Mouse (Mus musculus) gastrocnemius, adult 8-10 months (tissue): ENCODE results near the gene Pdgfc. TPM values are rescaled to one million over a fixed set of nuclear protein-coding genes. Genes with fewer than 3 reads are reported as not detected.

Experiments used
- DNase-seq, 2 experiments: peaks; one replicate each; pipeline ENCODE4 v3.0.0; 2022; ENCODE audit warnings: low spot score in 2 of 2
- total RNA-seq, 4 experiments: library from RNA; stranded (reverse); gene quantifications; 2 replicates each; pipeline ENCODE4 v1.2.4; 2022

Gene Pdgfc
- total RNA-seq, 4 experiments from 2014 or later = 1.1 to 2.1 (median 2.0) TPM

GRCm38 (mm10) chr3:81149109-81149521, 112.9 kb downstream of the Pdgfc start:
- no peak for DNase-seq

DNA sequence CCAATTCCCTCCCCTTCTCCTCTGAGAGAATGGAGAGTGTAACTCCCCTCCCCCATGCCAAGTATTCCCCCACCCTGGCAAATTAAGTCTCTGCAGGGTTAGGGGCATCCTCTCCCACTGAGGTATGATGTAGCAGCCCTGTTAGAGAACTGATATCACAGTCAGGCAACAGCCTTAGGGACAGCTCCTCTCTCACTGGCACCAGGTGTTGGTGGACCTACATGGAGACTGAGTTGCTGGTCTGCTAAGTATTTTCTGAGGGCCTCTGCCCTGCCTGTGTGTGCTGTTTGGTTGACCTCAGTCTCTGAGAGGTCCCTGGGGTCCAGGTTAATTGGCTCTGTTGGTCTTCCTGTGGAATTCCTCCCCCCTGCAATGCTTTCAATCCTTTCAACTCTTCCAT, 114.0 kb downstream of the Pdgfc start:
- DNase-seq = no peak

GRCm38 (mm10) chr3:81154420-81154819, 118.2 kb downstream of the Pdgfc start:
- no peak for DNase-seq

GRCm38 (mm10) chr3:81160457-81161165, 124.4 kb downstream of the Pdgfc start:
- DNase-seq = no peak

DNA sequence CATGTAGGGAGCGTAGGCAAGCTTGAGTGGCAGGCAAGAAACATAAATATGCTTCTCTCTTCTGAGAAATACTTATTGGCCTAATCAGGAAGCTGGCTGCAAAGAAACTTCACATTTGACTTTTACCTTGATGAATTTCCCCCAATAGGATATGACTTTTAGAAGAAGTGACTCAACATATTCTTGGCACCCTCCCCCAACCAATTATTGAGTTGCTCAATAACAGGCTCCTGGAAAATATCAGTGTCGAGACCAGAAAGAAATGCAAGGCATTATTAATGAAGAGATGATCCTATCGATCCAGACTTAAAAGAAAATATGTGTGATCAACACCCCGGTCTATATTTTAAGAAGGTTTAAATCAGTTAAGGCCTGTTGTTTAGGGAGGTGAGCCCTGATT, 125.9 kb downstream of the Pdgfc start:
- no peak for DNase-seq

GRCm38 (mm10) chr3:81164091-81164490, 127.9 kb downstream of the Pdgfc start:
- DNase-seq = no peak

DNA sequence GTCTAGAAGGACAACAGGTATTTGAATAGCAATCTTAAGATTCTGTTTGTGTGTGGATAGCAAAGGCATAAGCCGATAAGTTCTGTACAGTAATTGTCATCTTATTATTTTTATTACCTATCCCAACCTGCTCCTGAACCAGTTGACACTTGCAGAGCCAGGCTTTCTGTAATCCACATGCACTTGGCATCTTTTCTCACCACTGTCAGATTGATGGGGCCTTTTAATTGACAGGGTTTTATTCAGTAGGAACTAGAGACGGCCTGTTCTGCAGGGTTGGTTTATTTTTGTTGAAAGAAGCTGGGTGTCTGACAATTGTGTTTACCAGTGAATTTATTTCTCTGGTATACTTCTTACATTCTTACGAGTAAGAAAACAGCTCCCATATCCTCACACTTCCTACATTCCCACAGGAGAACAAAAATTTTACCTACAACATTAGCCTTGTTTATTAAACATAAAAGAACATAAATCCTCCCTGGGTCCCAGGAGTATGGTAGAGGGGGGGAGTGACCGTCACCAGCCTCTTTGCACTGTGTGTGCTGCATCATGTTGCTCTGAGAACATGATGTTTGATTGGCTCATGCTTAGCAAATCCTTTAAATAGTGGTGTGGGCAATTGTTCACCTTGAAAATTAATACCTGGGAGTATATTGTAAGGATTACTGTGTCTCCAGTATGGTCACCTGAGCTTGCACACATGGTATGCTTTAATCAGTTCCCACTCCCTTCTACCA, 134.0 kb downstream of the Pdgfc start:
- no peak for DNase-seq

- DNase-seq = no peak
These were observed 138.6 kb downstream of the Pdgfc start for GRCm38 (mm10) chr3:81174832-81175231.

DNA sequence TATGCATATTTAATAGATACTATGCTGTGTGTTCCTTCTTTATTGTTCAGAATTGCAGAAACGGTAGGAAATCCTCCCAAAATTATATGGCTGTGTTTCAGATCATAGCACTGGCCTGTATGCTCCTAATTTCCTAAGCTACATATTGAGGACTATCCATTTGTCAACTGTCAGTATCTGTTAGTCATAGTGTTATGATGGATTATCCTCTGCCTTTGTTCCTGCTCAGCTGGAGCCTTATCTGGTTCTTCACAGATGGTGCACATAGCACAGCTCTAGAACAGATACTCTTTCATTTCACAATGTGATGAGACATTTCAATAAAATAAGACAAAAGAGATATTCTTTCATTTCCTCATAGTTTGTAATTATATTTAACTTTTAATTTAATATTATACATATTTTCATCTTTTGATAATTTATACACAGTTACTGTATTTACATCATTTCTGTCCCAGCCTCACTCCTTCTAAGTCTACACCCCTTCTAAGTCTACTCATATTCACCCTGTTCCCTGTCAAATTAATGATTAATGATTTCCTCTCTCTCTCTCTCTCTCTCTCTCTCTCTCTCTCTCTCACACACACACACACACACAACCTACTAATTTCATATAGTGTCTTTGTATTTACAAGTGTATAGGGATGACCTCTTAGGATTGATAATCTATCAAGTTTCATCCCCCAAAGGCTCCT, 145.2 kb downstream of the Pdgfc start:
- no peak for DNase-seq

- no peak for DNase-seq
These were observed 160.7 kb downstream of the Pdgfc start for GRCm38 (mm10) chr3:81196937-81197336.

DNA sequence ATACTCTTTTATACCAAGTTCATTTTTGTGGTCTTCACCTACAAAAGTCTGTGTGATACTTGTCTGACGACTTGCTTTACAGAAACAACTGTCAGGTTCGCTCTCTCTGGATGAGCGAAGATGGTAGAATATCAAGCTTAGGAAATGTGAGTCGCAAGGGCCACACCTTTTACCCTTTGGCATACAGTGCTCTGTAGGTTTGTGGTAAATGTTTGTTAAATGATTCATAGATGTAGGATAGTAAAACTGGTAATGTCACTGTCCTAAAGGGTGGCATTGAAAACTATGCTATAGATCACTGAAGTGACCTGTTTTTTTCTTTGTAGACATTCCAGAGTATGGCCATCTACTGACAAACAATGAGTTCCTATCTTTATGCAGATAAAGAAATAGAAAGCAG, 161.4 kb downstream of the Pdgfc start:
- no peak for DNase-seq

GRCm38 (mm10) chr3:81200647-81201046, 164.4 kb downstream of the Pdgfc start:
- DNase-seq = no peak

GRCm38 (mm10) chr3:81205201-81205600, 169.0 kb downstream of the Pdgfc start:
- no peak for DNase-seq

- DNase-seq = no peak
These were observed 172.0 kb downstream of the Pdgfc start for GRCm38 (mm10) chr3:81208246-81208645.

GRCm38 (mm10) chr3:81211147-81211546, 174.9 kb downstream of the Pdgfc start:
- DNase-seq = no peak

DNA sequence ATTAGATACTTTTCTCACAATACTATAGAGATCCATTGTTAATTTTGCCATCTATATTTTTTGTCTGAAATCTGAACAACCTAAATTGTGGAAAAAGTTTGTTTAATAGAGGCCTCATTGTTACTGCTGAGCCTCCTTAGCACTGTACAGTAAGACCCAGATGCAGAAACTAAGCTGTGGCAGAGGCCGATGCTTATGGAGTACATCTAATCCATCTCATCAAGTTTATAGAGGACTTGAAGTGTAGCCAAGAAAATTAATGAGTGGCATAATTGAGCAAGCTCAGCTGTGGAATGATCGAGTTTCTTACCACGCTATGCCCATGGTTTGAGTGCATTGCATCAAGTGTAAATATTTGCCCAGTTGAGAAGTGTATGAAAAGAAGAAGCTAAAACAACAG, 175.4 kb downstream of the Pdgfc start:
- DNase-seq = no peak

DNA sequence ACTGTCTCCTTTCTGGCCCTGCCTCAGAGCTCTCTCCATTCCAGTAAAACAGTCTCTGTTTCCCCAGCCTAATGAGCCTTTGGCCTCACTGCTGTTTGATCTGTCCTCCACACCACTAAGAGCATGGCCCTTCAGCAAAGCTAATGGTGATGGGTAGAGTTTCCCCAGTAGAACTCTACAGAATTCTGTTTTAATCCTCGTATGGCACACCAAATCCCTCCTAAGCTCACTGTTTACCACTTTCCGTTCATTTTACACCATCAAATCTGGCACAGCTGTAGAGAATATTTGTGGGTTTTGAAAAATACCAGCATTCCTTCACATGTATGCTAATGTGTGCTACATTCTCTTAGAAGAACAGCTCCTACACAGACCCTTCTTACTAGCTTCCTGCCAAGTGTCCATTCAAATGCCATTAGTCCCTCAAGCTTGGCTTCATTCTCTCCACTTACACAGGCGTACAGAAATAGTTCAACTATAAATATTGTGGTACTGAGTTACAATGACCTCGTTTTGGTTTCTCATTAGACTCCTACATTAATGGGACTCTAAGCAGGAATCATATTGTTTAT, 179.4 kb downstream of the Pdgfc start:
- no peak for DNase-seq

DNA sequence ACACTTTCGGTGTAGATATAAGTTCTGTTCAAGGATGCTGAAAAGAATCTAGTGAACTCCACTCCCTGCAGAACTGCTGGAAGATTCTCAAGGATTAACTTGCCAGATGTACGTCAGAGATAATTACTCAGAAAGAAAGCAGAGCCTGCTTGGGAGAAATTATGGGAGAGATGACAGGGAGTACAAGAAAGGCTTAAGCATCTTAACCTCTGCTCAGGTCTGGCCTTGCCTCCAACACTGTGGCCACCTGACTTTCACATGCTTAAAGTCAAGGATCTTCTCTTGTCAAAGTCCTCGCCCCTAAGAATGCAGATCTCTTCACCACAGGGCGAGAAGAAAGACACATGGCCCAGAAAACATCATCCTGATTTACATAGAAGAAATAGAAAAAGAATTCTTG, 185.5 kb downstream of the Pdgfc start:
- no peak for DNase-seq

GRCm38 (mm10) chr3:81228344-81228743, 192.1 kb downstream of the Pdgfc start:
- no peak for DNase-seq

- DNase-seq = no peak
These were observed 206.7 kb downstream of the Pdgfc start for GRCm38 (mm10) chr3:81242697-81243590.

GRCm38 (mm10) chr3:81243591-81243990, 207.4 kb downstream of the Pdgfc start:
- DNase-seq = no peak
